Mouse (Mus musculus): ENCODE data around the gene Olfr601.
"Not testable (repeated sequence)": the region's sequence is repeated elsewhere in the genome, so short reads cannot be mapped to it uniquely, and the experiment has no call there.

Olfr601 gene

DNA sequence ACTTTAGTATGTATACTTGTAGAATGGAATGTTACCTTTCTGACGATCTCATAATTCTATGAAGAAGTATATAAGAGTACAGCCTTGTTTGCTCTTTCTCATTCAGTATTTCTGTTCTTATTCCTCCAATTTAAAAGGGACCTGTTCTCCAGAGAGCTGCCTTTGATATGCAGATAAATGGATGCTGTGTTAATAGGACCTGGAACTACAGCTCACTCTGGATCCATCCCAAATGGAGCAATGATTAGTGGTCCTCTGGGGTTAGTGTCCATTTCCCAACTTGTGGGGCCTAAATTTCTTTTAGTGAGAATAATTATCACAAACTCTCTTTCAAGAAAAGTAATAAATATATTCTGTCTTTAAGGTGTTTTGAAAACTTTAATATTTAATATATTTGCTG lies at the start of gene Olfr601:
Gene Olfr601, minus strand, starts transcription at position 101 of the 400 bp plus-strand sequence.
- no peak for TF ChIP-seq GATA4 (IDR thresholded peaks at IDR 0.05; ENCODE audit: insufficient replicate concordance, low read length)

DNA sequence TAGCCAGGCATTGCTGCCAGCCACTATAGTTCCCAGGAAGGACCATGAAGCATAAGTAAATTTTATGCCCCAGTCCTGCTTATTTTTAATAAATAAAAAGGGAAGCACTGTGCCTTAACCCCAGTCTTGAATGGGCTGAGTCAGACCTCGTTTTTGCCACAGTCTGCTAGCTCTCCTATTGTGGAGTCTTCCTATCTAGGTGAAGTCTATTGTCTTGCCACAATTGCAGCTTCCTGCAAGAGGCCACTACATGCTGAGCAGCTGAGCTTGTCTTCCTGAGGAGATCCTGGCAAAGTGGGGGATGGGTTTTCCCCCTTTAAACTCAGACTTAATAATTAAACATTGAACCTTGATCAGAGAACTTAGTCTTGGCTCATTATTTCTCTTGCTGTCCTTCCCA lies 36.5 kb upstream of the Olfr601 start:
- no peak for TF ChIP-seq GATA4 (IDR thresholded peaks at IDR 0.05; ENCODE audit: insufficient replicate concordance, low read length)

DNA sequence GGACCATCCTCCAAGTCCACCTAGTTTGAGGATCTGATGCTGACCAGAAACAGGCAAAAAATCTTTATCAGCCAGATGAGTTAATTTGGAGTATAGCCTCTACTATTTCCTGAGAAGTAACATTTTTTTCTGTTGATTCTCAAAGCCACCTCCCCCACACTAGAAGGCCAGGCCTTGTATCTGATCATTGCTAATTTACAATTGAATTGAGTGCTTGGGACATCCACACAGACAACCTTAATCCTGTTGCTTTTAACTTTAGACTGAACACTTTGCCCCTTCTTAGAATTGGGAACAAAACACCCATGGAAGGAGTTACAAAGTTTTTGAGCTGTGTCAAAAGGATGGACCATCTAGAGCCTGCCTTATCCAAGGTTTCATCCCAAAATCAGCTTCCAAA lies 35.3 kb upstream of the Olfr601 start:
- TF ChIP-seq GATA4 (IDR thresholded peaks at IDR 0.05; ENCODE audit: insufficient replicate concordance, low read length): no peak

DNA sequence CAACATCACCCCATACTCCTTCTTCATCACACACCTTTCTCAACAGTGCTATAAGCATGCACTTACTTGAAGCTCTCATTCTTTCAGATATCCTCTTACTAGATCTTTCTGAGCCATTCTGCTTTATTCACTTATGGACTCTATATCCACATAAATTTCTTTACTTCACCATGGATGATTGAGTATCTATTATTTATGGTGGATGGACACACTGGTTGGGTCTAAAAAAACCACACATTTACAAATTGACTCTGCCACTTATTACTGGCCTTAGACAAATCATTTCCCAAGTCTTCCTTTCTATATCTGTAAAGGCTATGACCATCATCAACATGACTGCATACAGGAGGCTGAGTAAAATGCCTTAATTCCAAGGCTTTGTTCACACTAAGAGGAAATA lies 23.6 kb upstream of the Olfr601 start, which contains the start of gene Olfr603:
Gene Olfr603, minus strand, starts transcription at position 101 of the 400 bp plus-strand sequence.
- no peak for TF ChIP-seq GATA4 (IDR thresholded peaks at IDR 0.05; ENCODE audit: insufficient replicate concordance, low read length)

DNA sequence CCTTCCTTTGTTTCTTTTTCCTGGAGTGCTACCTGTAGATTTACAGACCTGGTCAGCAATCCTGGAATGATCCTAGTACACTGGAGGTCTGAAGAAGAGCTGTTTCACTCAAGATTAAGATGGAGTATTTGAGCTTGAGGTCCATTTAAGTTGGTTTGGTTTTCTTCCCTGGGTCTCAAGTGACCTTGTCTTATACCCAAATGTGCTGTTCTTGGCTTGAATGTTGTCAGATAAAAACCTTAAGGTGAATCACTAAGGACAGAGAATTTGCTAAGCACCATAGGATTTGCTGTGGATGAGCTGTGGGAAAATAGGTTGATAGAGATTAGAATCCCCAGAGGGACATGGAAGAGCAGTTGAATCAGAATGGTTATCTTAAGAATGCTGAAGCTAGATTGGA lies 12.9 kb downstream of the Olfr601 start, which contains the start of gene Olfr600:
Gene Olfr600, minus strand, starts transcription at position 101 of the 400 bp plus-strand sequence.
- TF ChIP-seq GATA4 (IDR thresholded peaks at IDR 0.05; ENCODE audit: insufficient replicate concordance, low read length): no peak

DNA sequence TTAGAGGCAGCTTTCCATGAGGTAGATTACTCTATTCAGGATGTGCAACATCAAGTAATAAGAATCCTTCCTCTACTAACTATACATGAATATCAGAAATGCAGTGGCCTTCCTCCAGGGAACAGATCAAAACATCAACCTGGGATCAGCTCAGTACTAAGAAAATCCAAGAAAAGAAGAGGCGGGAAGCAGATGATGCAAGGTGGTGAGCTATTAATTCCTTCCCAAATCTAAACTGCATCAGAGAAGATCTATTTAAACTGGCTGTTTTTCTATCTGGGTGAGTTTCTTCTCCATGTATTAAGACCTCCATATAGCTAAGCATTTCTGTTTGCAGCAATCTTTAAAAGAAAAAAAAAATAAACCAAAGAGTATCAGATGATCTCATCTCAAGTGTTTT lies 26.8 kb downstream of the Olfr601 start, which contains the start of gene Olfr599:
Gene Olfr599, plus strand, starts transcription at position 301 of the 400 bp plus-strand sequence.
- no peak for TF ChIP-seq GATA4 (IDR thresholded peaks at IDR 0.05; ENCODE audit: insufficient replicate concordance, low read length)

DNA sequence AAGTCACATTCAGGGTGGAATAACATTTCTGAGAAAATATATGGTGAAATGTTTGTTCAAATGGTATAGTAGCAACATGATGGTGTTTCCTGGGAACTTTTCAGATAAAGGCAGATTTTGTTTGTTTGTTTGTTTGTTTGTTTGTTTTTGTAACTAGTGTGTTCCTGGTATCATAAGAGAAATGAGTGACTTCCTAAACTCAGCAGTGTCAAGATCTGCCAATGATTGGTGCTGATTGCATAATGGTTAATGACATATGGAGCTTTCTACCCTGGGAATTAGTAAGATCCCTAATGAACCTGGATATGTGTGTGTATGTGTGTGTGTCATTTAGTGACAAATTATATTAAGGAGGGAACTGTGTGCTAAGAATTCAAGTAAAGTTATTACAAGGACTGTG lies 39.2 kb downstream of the Olfr601 start, which contains the start of gene Olfr598:
Gene Olfr598, plus strand, starts transcription at position 301 of the 400 bp plus-strand sequence.
- TF ChIP-seq GATA4 (IDR thresholded peaks at IDR 0.05; ENCODE audit: insufficient replicate concordance, low read length): no peak

DNA sequence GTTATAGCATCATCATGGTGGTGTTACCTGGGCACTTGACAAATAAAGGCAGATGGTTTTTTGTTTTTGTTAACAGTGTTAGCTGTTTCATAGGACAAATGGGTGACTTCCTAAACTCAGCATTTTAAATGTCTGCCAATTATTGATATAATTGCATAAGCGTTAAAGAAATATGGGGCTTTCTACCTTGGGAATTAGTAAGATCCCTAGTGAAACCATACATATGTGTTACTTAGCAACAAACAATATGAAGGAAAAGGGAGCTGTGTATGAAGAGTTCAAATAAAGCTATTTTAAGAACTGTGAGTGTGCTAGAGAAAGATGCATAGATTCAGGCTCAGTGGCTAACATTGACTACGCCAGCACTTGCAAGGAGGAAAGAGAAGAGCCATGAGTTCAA lies 46.4 kb downstream of the Olfr601 start, which contains the start of gene Olfr597:
Gene Olfr597, plus strand, starts transcription at position 301 of the 400 bp plus-strand sequence.
- not testable (repeated sequence) for TF ChIP-seq GATA4 (IDR thresholded peaks at IDR 0.05; ENCODE audit: insufficient replicate concordance, low read length)

All from liver, adult (tissue).